Mouse (Mus musculus): ENCODE results near the gene Dpf3.

The Dpf3 gene

GRCm38 (mm10) chr12:83338345-83338744, 149.2 kb downstream of the Dpf3 start:
- no peak for DNase-seq (ENCODE audit: low read depth)

GRCm38 (mm10) chr12:83337776-83338149, 149.8 kb downstream of the Dpf3 start:
- DNase-seq (ENCODE audit: low read depth): no peak

- DNase-seq (ENCODE audit: low read depth): no peak
Observed at GRCm38 (mm10) chr12:83337077-83337775, 150.3 kb downstream of the Dpf3 start.

- no peak for DNase-seq (ENCODE audit: low read depth)
Observed at GRCm38 (mm10) chr12:83330056-83330455, 157.5 kb downstream of the Dpf3 start.

GRCm38 (mm10) chr12:83328899-83329298, 158.6 kb downstream of the Dpf3 start:
- DNase-seq (ENCODE audit: low read depth): peak; percentile 17

- DNase-seq (ENCODE audit: low read depth): no peak
Observed at GRCm38 (mm10) chr12:83328491-83328890, 159.0 kb downstream of the Dpf3 start.

- no peak for DNase-seq (ENCODE audit: low read depth)
Observed at GRCm38 (mm10) chr12:83327451-83327850, 160.1 kb downstream of the Dpf3 start.

- no peak for DNase-seq (ENCODE audit: low read depth)
Observed at GRCm38 (mm10) chr12:83320725-83321124, 166.8 kb downstream of the Dpf3 start.

GRCm38 (mm10) chr12:83317646-83318443, 169.7 kb downstream of the Dpf3 start:
- DNase-seq (ENCODE audit: low read depth): no peak

- DNase-seq (ENCODE audit: low read depth): no peak
Observed at GRCm38 (mm10) chr12:83314666-83315065, 172.8 kb downstream of the Dpf3 start.

GRCm38 (mm10) chr12:83312818-83313217, 174.7 kb downstream of the Dpf3 start:
- DNase-seq (ENCODE audit: low read depth): no peak

- DNase-seq (ENCODE audit: low read depth): no peak
Observed at GRCm38 (mm10) chr12:83310567-83310966, 176.9 kb downstream of the Dpf3 start.

- no peak for DNase-seq (ENCODE audit: low read depth)
Observed at GRCm38 (mm10) chr12:83309031-83309804, 178.3 kb downstream of the Dpf3 start.

- DNase-seq (ENCODE audit: low read depth): no peak
Observed at GRCm38 (mm10) chr12:83308627-83309026, 178.9 kb downstream of the Dpf3 start.

- no peak for DNase-seq (ENCODE audit: low read depth)
Observed at GRCm38 (mm10) chr12:83303221-83303620, 184.3 kb downstream of the Dpf3 start.

- DNase-seq (ENCODE audit: low read depth): no peak
Observed at GRCm38 (mm10) chr12:83302320-83303153, 185.0 kb downstream of the Dpf3 start.

GRCm38 (mm10) chr12:83301616-83302319, 185.7 kb downstream of the Dpf3 start:
- no peak for DNase-seq (ENCODE audit: low read depth)

GRCm38 (mm10) chr12:83298358-83298757, 189.2 kb downstream of the Dpf3 start:
- peak; percentile 3 for DNase-seq (ENCODE audit: low read depth)

GRCm38 (mm10) chr12:83295031-83295430, 192.5 kb downstream of the Dpf3 start:
- DNase-seq (ENCODE audit: low read depth): no peak

GRCm38 (mm10) chr12:83291915-83292314, 195.6 kb downstream of the Dpf3 start:
- no peak for DNase-seq (ENCODE audit: low read depth)

All from 416B (cell line).